Mouse (Mus musculus) embryo, embryonic 10 days (tissue): ENCODE results near the gene Kcna6.

Experiments
- DNase-seq: peaks from one replicate; pipeline ENCODE4 v3.0.0-alpha.2; 2015; ENCODE audit warnings: low spot score

Gene Kcna6

GRCm38 (mm10) chr6:126735806-126736205, 4.7 kb downstream of the Kcna6 start:
- no peak for DNase-seq

- no peak for DNase-seq
These were observed 7.8 kb downstream of the Kcna6 start for GRCm38 (mm10) chr6:126732645-126733044.

- no peak for DNase-seq
These were observed 11.7 kb downstream of the Kcna6 start for GRCm38 (mm10) chr6:126728803-126729202.

GRCm38 (mm10) chr6:126718423-126719087, 21.9 kb downstream of the Kcna6 start:
- no peak for DNase-seq

GRCm38 (mm10) chr6:126712531-126712930, 27.9 kb downstream of the Kcna6 start:
- no peak for DNase-seq

- DNase-seq, result no peak
These were observed 34.5 kb downstream of the Kcna6 start for GRCm38 (mm10) chr6:126705936-126706335.

- peak; percentile 81 for DNase-seq
These were observed 36.0 kb downstream of the Kcna6 start for GRCm38 (mm10) chr6:126704430-126704829.

GRCm38 (mm10) chr6:126702116-126702515, 38.4 kb downstream of the Kcna6 start:
- DNase-seq, result peak; percentile 81

GRCm38 (mm10) chr6:126701196-126701595, 39.3 kb downstream of the Kcna6 start:
- DNase-seq, result peak; percentile 7

GRCm38 (mm10) chr6:126699995-126700394, 40.5 kb downstream of the Kcna6 start:
- no peak for DNase-seq

GRCm38 (mm10) chr6:126687120-126687519, 53.4 kb downstream of the Kcna6 start:
- DNase-seq, result peak; percentile 16

- DNase-seq, result no peak
These were observed 55.3 kb downstream of the Kcna6 start for GRCm38 (mm10) chr6:126685135-126685534.

GRCm38 (mm10) chr6:126678961-126679360, 61.5 kb downstream of the Kcna6 start:
- DNase-seq, result peak; percentile 69

GRCm38 (mm10) chr6:126667001-126667400, 73.5 kb downstream of the Kcna6 start:
- DNase-seq, result no peak

- no peak for DNase-seq
These were observed 74.4 kb downstream of the Kcna6 start for GRCm38 (mm10) chr6:126666091-126666490.

- DNase-seq, result no peak
These were observed 75.9 kb downstream of the Kcna6 start for GRCm38 (mm10) chr6:126664569-126664968.
